Mouse (Mus musculus): Measurements from ENCODE around the gene Dicer1. TPM values are rescaled to one million over a fixed set of nuclear protein-coding genes. Genes with fewer than 3 reads are reported as not detected.
"Not testable (repeated sequence)": the region's sequence is repeated elsewhere in the genome, so short reads cannot be mapped to it uniquely, and the experiment has no call there.

Dicer1 gene
- total and polyA plus RNA-seq, 2 experiments from 2014 or later = 28.7 to 38.7 TPM

DNA sequence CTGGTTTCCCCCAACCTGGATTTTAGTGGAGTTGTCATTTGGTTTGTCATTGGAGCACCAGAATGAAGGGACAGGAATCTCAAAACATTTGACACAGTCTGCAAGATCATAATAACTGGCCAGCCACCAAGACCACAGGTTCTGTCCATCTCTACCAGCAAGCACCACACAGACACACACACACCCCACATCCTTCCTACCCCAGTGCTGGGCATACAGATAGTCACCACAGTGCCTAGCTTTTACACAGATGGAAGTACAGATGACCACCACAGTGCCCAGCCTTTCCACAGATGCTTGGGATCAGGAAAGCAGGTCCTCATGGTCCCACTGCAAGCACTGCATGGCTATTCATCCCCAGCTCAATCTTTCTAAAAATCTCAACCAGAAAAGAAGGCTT lies 18.6 kb downstream of the Dicer1 start:
- H3K4me3 ChIP-seq (ENCODE audit: low read depth, low read length) = no peak overlapping the region
- TF ChIP-seq CTCF (IDR thresholded peaks at IDR 0.05; ENCODE audit: low read depth) = no peak
- no peak for DNase-seq

DNA sequence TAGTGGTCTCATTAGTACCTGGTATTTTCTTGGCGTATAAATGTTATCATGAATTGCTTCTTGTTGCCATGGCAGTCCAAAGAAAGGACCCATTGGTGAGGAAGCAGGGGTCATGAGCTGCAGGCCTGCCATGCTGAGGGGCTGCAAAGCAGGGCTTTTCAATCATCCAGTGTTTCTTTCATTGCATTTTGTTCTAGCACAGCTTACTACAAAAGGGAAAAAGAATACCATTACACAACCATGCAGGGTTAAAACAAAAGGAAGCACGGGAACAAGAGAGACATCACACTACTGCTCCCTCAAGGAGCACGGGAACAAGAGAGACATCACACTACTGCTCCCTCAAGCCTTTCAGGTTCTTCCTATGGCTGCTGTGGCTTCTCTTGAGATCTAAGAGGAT lies 20.0 kb downstream of the Dicer1 start:
- TF ChIP-seq CTCF (IDR thresholded peaks at IDR 0.05; ENCODE audit: low read depth) = no peak
- H3K4me2 ChIP-seq (ENCODE audit: low read depth) = no peak overlapping the region
- H3K4me1 ChIP-seq (ENCODE audit: insufficient read depth) = no peaks in the 10 kb centered on the region
- H3K9me3 ChIP-seq (ENCODE audit: low read length) = no peaks in the 10 kb centered on the region
- no peaks in the 10 kb centered on the region for H3K27me3 ChIP-seq (ENCODE audit: insufficient read depth, low read length)
- no peak overlapping the region for H3K27ac ChIP-seq (ENCODE audit: low read depth, low read length)
- peaks cover 43% of the 10 kb centered on the region for H3K36me3 ChIP-seq (ENCODE audit: insufficient read depth)
- WGBS = 4% methylated on average over 3 of the region's 3 CpGs
- DNase-seq (no peak), ATAC-seq (peak; percentile 42; the same call in 1 of the 2 replicates)
- no peak overlapping the region for H3K9ac ChIP-seq
- H3K4me3 ChIP-seq (ENCODE audit: low read depth, low read length) = no peak overlapping the region

More for the DNA sequence above, 18.6 kb downstream of the Dicer1 start:
- ATAC-seq = no peak
- Histone ChIP-seq H3K4me2 (ENCODE audit: low read depth) (no peak overlapping the region), H3K9ac (no peak overlapping the region), H3K4me1 (ENCODE audit: insufficient read depth) (no peaks in the 10 kb centered on the region; the same call in 1 of the 2 replicates), H3K36me3 (ENCODE audit: insufficient read depth) (peaks cover 30% of the 10 kb centered on the region), H3K27ac (ENCODE audit: low read depth, low read length) (no peak overlapping the region), H3K9me3 (ENCODE audit: low read length) (no peaks in the 10 kb centered on the region), H3K27me3 (ENCODE audit: insufficient read depth, low read length) (no peaks in the 10 kb centered on the region)

DNA sequence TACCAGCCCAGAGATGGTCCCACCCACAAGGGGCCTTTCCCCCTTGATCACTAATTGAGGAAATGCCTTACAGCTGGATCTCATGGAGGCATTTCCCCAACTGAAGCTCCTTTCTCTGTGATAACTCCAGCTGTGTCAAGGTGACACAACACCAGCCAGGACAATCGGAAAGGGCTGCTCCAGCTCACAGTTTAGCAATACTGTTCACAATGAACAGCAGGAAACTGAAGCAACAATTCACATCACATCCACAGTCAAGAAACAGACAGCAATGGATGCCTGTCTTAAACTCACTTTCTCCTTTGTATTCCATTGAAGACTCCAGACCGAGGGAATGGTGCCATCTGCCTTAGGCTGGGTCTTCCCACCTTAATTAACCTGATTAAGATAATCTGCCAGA lies 25.3 kb downstream of the Dicer1 start:
- not testable (repeated sequence) for H3K4me3 ChIP-seq (ENCODE audit: low read depth, low read length); H3K27me3 ChIP-seq (ENCODE audit: insufficient read depth, low read length); H3K27ac ChIP-seq (ENCODE audit: low read depth, low read length); H3K4me1 ChIP-seq (ENCODE audit: insufficient read depth); H3K9ac ChIP-seq; DNase-seq; H3K9me3 ChIP-seq (ENCODE audit: low read length); ATAC-seq; H3K4me2 ChIP-seq (ENCODE audit: low read depth)
- H3K36me3 ChIP-seq (ENCODE audit: insufficient read depth) = peaks cover 76% of the 10 kb centered on the region
- WGBS = 77% methylated on average over 2 of the region's 2 CpGs

DNA sequence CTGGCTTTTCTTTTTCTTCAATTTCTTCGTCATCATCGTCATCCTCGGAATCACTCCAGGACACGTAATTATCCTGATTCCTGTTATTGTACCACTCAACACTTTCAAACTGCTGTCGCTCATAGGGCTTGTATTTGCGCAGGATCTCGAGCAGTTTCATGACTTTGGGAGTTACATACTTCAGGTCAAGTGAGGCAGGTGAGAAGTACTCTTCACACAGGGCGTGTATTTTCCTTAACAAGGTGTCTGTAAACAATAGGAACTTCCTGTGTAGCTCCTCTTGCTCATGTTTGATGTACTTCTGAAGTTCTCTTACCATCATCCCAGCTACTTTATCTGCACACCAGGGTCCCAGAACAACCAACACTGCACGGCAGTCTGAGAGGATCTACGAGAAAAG lies 29.7 kb downstream of the Dicer1 start:
- Histone ChIP-seq H3K9me3 (ENCODE audit: low read length) (no peaks in the 10 kb centered on the region), H3K4me1 (ENCODE audit: insufficient read depth) (no peaks in the 10 kb centered on the region), H3K27ac (ENCODE audit: low read depth, low read length) (no peak overlapping the region), H3K27me3 (ENCODE audit: insufficient read depth, low read length) (no peaks in the 10 kb centered on the region), H3K4me2 (ENCODE audit: low read depth) (no peak overlapping the region), H3K36me3 (ENCODE audit: insufficient read depth) (peaks cover 47% of the 10 kb centered on the region), H3K4me3 (ENCODE audit: low read depth, low read length) (no peak overlapping the region), H3K9ac (no peak overlapping the region)
- ATAC-seq = no peak
- TF ChIP-seq CTCF (IDR thresholded peaks at IDR 0.05; ENCODE audit: low read depth) = no peak
- no peak for DNase-seq
- 94% methylated on average over 10 of the region's 10 CpGs for WGBS

DNA sequence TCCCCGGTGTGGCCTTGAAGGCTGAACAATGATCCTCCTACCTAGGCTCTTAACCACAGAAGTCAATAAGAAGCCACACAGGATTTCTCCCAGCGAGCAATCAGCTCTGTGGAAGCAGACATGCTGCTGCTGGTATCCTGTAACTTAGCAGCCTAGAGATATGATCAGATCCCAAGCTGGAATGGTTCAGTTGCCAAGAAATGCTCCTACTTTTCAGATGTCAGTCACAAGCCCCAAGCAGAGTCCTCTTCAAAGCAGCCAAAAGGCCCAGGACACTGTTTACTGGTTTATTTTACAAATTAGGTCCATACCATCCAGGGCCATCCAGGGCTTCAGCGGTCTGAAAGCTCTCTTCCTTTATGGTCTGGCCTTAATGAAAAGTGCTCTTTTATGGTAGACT lies 30.7 kb downstream of the Dicer1 start:
- Histone ChIP-seq H3K9me3 (ENCODE audit: low read length) (no peaks in the 10 kb centered on the region), H3K36me3 (ENCODE audit: insufficient read depth) (peaks cover 40% of the 10 kb centered on the region), H3K27ac (ENCODE audit: low read depth, low read length) (no peak overlapping the region), H3K4me1 (ENCODE audit: insufficient read depth) (no peaks in the 10 kb centered on the region), H3K9ac (no peak overlapping the region), H3K4me2 (ENCODE audit: low read depth) (no peak overlapping the region), H3K4me3 (ENCODE audit: low read depth, low read length) (no peak overlapping the region), H3K27me3 (ENCODE audit: insufficient read depth, low read length) (no peaks in the 10 kb centered on the region)
- ATAC-seq = no peak
- TF ChIP-seq CTCF (IDR thresholded peaks at IDR 0.05; ENCODE audit: low read depth) = no peak
- no peak for DNase-seq
- 86% methylated on average over 3 of the region's 3 CpGs for WGBS

DNA sequence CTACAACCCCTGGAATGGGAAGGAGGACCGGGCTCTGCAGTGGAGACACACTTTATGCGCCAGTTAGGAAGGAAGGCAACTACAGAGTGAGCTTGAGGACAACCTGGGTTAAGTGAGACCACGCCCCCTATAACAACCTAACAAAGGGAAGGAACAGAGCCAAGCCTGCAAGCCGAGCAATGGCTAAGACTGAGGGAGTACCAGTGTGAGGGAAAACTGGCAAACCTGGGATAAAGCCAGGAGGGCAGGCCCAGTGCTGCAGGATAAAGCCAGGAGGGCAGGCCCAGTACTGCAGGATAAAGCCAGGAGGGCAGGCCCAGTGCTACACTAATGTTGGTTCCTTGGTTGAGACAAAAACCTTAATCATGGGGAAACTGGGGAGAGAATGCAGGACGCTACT lies 32.8 kb downstream of the Dicer1 start:
- 66% methylated on average over 5 of the region's 5 CpGs for WGBS
- no peak overlapping the region for H3K9ac ChIP-seq
- H3K27me3 ChIP-seq (ENCODE audit: insufficient read depth, low read length) = no peaks in the 10 kb centered on the region
- peak; percentile 76 for ATAC-seq
- DNase-seq = no peak
- H3K4me3 ChIP-seq (ENCODE audit: low read depth, low read length) = no peak overlapping the region
- no peaks in the 10 kb centered on the region for H3K4me1 ChIP-seq (ENCODE audit: insufficient read depth)
- H3K27ac ChIP-seq (ENCODE audit: low read depth, low read length) = no peak overlapping the region
- no peak for TF ChIP-seq CTCF (IDR thresholded peaks at IDR 0.05; ENCODE audit: low read depth)
- no peaks in the 10 kb centered on the region for H3K9me3 ChIP-seq (ENCODE audit: low read length)
- H3K36me3 ChIP-seq (ENCODE audit: insufficient read depth) = peaks cover 34% of the 10 kb centered on the region
- H3K4me2 ChIP-seq (ENCODE audit: low read depth) = no peak overlapping the region

DNA sequence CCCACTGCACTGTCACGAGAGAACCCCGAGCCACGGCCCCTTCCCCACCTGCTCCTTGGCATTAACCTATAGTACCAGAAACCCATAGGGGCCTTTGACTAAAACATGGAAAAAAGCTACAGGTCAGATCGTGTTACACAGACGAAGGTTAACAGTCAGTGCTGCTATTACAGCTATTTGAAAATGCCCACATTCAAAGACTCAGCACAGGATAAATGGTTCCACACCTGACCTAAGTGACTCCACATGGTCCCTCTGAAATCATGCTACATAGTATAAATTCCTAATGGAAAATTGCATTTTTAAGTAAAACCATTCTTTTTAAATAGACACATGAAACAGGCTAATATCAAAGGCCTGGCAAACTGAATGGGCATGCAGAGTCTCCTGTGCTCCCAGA lies 35.3 kb downstream of the Dicer1 start:
- no peak overlapping the region for H3K4me2 ChIP-seq (ENCODE audit: low read depth)
- H3K9ac ChIP-seq = no peak overlapping the region
- no peak overlapping the region for H3K27ac ChIP-seq (ENCODE audit: low read depth, low read length)
- no peaks in the 10 kb centered on the region for H3K27me3 ChIP-seq (ENCODE audit: insufficient read depth, low read length)
- H3K9me3 ChIP-seq (ENCODE audit: low read length) = no peaks in the 10 kb centered on the region
- no peaks in the 10 kb centered on the region for H3K4me1 ChIP-seq (ENCODE audit: insufficient read depth)
- peaks cover 30% of the 10 kb centered on the region for H3K36me3 ChIP-seq (ENCODE audit: insufficient read depth)
- no peak for TF ChIP-seq CTCF (IDR thresholded peaks at IDR 0.05; ENCODE audit: low read depth)
- WGBS = 88% methylated on average over 5 of the region's 5 CpGs
- no peak for DNase-seq
- ATAC-seq = no peak
- no peak overlapping the region for H3K4me3 ChIP-seq (ENCODE audit: low read depth, low read length)

DNA sequence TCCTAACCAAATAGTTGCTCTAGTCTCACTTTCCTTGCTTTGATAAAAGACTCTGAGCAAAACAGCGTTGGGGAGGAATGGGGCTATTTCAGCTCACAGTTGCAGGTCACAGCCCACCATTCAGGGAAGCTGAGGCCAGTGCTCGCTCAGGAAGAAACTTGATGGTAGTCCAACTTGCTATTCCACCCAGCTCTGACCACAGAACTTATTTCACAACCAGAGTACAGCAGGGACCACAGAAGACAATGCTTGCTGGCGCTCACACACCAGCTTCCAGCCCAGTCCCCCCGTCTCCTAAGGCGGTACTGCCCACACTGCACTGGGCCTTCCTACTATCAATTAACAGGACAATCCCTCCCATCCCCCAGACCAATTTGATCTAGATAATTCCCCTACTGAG lies 36.3 kb downstream of the Dicer1 start:
- ATAC-seq (no peak), DNase-seq (no peak)
- Histone ChIP-seq H3K9ac (no peak overlapping the region), H3K27me3 (ENCODE audit: insufficient read depth, low read length) (no peaks in the 10 kb centered on the region), H3K4me2 (ENCODE audit: low read depth) (no peak overlapping the region), H3K9me3 (ENCODE audit: low read length) (no peaks in the 10 kb centered on the region), H3K4me1 (ENCODE audit: insufficient read depth) (no peaks in the 10 kb centered on the region), H3K36me3 (ENCODE audit: insufficient read depth) (peaks cover 33% of the 10 kb centered on the region), H3K27ac (ENCODE audit: low read depth, low read length) (no peak overlapping the region), H3K4me3 (ENCODE audit: low read depth, low read length) (no peak overlapping the region)
- WGBS = 81% methylated on average over 5 of the region's 5 CpGs
- TF ChIP-seq CTCF (IDR thresholded peaks at IDR 0.05; ENCODE audit: low read depth) = no peak

All from forebrain, postnatal 0 days (tissue).